Mouse (Mus musculus) cerebellum, adult (tissue): ENCODE measurements at regions not wholly inside any gene's neighbourhood (a gene's known extent, or its start where the extent isn't known, plus 50 kb on each side); places are given as distances from the start of the nearest gene placed in this dataset.
"Not testable (repeated sequence)": the region's sequence is repeated elsewhere in the genome, so short reads cannot be mapped to it uniquely, and the experiment has no call there.

Experiments
- ATAC-seq: cut with Nextera tagmentation; 2 replicates; pipeline ENCODE4 v1.9.2; 2017; ENCODE audit warnings: mild to moderate bottlenecking, moderate library complexity, mixed read lengths; ENCODE audit not compliant: insufficient number of reproducible peaks, low FRiP score, low TSS enrichment

DNA sequence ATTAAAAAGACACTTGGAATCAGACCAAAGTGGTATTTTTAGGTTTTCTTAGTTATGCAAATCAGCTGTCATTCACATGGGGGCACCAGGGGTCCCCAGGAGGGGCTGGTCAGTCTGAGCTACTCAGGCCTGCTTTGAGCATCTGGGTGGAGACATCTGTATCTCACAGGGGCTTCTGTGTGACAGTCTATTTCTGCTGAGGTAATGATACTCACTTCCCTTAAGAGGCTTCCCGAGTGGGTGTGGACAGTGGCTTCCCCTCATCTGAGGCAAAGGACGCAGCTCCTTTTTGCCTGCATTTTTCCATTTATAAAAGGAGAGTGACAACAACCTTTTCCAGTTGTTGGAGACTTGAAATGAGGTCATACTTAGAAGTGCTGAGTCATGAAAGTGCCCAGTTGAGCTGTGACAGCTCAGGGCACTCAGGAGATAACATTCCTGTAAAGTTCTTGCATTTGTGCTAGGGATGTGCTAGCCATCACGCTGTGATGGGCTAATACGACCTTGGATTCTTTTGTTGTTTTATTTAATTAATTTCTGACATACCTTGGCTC, 136.7 kb downstream of the Kcnrg start:
- no peak for ATAC-seq

DNA sequence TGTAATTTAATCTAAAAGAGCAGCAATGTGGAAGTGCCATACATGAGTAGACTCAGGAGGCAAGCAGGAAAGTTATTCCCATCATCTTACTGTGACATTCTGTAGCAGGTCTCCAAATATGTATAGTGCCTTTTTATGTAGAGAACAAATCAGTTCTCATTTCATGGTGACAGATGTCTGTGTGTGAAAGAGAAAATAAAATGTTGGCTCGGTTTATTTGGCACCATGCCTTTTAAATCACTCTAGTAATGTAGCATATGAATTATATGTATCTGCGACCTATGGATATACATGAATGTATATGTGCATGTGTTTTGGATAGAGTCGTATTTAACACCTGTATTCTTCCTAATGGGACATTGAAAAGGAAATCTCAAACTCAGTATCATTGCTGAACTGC, 146.2 kb downstream of the Kcnrg start:
- no peak for ATAC-seq

DNA sequence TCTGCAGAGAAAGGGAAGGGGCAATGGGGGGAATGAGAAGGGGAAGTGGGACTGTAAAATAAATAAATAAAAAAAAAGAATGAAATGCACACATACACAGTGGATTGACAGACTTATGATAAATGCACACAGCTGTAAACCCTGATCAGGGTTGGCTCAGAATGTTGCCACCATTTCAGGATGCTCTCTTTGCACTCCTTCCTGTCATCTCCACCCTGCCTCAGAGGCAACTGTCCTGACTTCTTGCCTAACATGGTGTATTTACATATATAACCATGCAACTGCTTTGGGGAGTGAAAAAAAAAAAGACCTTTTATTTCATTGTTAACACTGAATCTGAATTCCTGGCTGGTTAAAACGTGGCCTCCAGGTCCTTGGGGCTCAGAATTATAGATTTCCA, 149.4 kb downstream of the Kcnrg start:
- ATAC-seq, result no peak

DNA sequence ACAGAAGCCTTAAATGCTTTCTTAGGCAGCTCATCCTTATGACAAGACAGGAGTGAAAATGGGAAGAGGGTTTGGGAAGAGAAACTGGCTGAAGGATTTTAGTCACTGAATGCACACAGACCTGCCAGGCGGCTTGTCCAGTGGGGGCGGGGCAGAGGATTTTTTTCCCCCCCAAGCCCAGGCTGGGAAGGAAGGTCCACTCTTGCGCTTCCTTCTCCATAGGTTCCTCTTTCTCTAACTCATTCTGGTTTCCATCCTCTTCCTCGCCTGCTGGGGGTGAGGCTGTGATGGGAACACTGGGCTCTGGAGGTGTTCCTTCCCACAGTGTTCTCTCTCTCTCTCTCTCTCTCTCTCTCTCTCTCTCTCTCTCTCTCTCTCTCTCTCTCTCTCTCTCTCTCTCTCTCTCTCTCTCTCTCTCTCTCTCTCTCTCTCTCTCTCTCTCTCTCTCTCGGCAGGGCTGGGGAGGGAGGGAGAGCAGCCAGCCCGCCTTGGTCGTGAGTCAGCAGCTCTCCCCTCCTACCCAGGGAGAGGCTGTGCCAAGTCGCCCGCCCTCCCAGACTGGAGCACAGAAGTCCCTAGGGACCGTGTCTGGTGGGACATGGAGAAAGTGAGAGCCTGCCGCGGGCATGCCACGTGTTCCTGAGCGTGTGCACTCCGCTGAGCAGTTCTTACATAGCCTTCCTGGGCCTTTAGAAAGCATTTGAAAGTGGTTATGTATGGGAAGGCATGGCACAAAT, 150.0 kb downstream of the Kcnrg start:
- no peak for ATAC-seq

DNA sequence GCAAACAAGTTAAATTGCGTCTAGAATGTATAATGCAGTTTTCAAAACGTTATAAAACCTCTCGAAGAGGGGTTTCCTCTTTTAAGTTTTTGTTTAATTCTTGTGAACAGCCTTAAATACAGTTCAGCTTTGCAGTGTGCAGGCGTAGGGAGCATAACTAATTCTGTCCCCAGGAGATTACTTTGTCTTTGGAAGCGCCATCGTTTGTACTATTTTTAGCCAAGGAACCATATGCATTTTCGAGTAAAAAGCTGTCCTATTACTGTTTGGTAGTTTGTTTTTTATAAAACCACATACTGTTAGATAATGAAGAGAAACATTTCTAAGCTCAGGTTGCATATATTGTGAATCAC, 150.5 kb downstream of the Kcnrg start:
- no peak for ATAC-seq

DNA sequence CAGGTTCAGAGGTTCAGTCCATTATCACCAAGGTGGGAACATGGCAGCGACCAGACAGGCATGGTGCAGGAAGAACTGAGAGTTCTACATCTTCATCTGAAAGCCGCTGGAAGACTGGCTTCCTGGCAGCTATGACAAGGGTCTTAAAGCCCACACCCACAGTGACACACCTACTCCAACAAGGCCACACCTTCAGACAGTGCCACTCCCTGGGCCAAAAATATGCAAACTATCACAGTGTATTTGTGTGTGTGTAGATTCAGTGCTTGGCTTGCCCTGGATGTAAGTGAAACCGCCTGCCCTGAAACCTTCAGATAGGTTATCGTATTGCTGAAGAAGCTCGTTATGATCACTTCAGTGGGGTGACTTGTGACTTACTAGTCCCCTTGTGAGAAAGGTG, 151.3 kb downstream of the Kcnrg start:
- ATAC-seq, result no peak

DNA sequence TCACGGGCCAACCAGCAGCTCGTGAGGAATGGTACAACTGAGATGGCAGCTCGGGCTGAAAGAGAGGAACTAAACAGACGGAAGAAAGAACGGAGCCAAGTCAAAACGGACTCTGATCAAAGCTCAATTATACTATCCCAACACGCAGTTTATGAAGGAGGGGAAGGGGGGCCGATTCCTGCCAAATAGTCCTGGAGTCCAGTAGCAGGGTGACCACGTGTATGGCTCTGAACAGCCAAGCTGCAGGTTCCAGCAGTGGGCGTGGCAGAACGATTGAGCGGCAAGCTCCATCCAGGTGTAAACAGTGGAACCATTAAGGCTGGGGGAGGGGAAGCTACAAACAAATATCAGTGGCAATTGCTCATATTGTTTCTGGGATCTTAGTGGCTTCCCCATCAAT, 152.9 kb downstream of the Kcnrg start:
- ATAC-seq, result not testable (repeated sequence)

DNA sequence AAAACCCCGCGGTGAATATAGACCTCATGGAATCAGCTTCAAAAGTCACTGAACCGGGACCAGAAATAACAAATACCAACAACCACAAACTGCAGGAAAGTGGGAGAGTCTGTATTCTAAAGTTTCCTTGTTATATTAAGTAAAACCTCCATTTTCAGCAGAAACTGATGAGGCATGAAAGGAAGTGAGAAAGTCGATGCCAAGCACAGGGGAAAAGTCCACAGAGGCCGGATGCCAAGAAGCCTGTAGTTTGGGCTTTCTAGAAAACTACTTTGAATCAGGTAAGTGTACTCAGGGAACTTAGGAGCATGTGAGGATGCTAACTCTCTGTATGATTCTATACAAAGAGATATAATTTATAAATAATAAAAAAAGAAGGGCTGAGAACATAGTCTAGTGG, 154.8 kb downstream of the Kcnrg start:
- ATAC-seq, result no peak

DNA sequence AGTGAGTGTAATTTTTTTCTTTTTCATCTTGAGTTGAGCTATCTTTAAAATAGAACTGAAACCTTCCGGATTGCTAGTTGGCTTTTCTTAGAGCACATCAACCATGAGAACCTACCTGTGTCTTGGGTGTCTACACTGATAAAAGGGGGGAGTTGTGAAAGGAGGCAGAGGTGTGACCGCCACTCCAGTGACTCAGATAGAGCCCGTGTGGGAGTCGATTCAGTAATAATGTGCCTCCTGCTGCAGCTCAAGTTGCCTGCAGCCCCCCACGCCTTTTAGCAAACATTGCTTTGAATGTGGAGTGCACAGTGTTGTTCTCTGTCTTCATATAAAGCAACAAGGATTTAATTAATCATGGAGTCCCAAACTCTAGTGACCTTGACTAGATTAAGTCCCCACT, 162.6 kb downstream of the Kcnrg start:
- ATAC-seq, result no peak

DNA sequence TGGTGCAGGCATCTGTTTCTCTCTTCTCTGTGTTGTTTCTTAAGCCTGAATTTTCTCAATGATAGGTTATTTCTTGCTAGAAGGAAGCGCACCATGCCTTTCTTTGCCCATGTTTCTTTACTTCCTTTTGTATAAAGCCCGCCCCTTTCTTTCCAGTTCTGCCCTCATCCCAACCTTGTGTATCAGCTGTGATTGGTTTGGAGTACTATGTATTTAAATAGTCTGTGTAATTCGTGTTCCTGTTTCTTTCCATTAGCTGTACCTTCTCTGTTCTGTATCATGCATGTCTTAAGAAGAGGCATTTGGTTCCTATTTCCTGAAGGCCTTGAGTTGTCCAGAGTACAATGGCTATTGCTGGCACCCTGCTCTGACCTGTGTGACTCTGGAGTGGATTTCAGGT, 166.9 kb downstream of the Kcnrg start:
- ATAC-seq, result no peak

DNA sequence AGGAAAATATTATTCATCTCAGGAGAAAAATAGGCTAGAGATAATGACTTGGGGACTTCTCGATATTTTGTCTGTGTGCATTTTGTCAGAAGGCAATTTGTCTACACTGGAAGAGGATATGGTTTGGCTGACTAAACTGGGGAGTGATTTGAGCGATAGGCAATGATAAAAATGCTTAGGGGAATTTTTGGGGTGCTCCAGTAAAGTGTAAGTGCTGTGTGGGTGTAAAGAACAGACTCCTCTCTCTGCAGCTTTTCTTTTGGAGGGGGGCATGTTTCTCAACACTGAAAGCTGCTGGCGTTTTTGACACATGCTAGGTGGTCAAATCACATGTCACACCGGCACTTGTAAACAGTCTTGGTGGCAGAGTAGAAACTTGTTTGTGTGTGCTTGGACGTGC, 171.4 kb downstream of the Kcnrg start:
- no peak for ATAC-seq

DNA sequence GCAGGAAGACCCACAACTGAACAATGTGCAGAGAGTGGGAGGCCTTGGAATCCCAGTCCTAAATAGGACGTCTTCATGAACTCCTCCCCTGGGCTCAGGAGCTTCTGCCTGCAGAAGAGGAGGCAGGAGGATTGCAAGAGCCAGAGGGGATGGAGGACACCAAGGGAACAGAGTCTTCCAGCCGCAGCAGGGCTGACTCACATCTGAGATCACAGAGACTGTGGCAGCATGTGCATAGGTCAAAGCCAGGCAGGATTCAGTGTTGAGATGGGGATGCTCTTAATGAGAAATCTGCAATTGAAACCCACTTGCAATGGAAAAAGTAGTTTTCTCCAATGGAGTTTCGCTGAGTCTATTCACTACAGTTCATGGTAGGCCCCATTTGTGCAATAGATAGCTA, 175.9 kb downstream of the Kcnrg start:
- ATAC-seq, result no peak

DNA sequence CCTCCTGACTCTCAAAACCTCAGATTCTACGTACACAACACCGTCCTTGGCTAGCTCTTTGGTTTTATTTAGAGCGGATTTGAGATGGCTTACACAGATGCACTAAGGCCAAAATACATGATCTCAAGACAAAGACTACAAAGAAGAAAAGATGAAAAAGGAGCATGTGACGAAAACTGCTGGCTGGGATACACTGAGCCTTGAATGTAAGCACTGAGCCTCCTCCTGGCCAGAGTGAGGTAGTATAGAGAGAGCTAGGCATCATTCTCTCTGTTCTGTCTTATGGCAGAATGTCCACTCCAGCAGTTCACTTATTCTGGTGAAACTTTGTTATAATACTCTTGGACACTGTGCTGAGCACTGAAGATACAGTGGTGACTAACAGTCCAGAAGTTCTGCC, 177.4 kb downstream of the Kcnrg start:
- no peak for ATAC-seq

DNA sequence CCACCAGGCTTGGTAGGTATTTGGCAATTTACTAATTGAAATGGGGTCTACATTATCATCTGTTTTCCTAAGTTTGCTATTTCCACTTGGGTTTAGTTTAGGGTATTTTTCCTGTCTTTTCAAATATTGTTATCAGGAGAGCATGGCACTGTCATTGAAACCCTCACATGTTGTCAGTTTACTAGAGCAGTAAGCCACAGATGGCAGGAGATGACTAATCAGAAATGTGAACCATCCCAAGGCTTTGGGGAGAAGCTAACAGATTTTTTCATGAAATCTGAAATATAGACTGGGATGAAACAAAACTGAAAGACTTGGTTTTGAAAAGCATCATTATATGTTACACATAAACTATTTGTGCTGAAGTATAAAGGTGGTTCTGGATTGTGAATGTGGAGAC, 178.8 kb downstream of the Kcnrg start:
- no peak for ATAC-seq

DNA sequence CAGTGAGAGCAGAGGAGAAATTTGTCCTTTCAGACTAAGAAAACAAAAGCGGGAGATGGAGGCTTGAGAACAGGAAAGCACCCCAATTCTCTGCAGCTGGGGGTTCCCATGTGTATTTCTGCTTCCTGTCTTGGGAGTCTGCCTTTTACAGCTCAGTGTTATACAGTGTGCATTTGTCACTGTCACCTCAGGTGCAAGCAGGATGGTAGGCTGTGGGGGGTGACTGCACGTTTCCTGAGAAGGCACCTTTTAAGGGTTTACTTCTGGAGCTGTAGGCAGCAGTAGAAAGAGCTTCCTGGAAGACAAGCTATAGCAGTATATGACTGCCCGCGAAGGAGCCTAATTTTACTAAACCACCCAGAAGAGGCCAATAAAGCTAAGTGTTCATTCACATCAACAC, 180.5 kb downstream of the Kcnrg start:
- ATAC-seq, result no peak

DNA sequence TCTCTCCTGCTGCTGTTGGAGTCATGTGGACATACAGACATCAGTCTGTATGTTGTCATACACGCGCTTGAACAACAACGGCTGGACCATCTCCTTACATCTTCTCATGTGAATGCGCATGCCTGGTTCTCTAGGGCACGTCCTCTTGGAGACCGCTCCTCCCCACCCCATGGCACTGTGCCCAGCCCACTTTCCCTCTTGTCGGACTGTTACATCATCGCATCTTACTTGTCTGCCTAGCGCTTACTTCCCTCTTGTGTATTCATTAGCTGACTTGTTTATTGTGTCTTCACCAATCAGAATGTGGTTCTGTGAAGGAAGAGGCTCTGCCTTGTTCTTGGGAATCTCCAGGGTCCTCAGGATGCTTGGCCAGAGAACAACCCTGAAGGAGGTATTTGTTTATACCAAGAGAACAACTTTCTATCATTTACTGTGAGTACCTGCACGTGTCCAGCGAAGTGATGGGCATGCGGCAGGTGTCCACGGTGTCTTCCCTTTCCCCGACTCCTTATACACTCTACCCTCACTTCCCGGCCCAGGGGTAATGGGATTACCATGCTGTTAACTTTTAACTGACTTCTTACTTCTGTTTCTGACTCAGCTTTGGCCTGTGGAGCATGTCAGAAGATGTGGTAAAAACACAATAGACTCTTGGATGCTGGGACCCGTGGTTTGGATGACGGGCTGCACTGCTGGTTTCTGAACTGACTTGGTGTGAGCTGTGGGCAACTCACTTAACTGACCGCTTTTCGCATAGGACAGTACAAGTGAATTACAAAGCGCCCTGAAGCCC, 181.9 kb downstream of the Kcnrg start:
- no peak for ATAC-seq

DNA sequence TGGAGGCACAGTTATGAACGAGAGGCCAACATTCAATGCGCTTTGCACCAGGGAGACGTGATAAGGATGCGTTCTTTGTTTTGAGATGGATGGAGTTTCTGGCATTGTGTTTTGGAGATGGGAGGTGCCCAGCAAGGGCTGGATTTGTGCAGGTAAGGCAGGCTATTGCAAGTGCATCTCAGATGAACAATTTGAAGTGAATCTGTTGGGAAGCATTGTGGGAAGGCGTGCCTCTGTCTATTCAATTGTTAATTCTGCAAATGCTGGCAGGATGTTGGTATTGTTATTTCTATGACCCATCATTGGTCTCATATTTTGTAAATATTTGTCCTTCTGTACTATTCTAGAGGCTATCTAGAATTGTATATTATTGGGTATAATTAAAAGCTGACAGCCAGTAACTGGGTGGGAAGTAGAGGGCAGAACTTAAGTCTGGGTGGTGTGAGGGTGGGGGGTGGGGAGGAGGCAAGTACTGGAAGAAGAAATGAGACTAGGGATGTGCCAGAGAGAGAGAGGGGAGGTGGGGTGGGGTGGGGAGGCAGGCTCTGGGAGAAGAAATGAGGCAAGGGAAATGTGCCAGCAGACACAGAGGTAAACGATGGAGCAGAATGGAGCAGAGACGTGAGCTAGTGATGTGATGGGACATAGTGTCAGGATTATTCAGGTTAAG, 188.9 kb downstream of the Kcnrg start:
- no peak for ATAC-seq

DNA sequence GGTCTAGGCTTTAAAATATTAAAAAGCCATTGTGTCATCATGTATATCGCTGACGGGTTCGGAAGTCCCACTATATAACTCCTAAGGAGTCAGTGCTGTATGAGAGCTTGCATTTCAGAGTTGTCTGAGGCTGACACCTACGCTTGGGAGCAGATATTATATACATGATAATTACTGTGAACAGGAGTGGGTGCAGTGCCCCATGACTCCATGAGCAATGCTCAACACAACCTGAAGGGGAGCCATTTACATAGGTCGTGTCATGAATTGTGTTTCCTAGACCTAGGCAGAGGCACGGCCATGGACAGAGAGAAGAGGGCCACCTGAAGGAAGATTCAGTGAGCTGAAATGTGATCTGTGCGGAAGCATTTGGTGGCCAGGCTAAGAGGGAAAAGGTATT, 189.4 kb downstream of the Kcnrg start:
- ATAC-seq, result no peak

DNA sequence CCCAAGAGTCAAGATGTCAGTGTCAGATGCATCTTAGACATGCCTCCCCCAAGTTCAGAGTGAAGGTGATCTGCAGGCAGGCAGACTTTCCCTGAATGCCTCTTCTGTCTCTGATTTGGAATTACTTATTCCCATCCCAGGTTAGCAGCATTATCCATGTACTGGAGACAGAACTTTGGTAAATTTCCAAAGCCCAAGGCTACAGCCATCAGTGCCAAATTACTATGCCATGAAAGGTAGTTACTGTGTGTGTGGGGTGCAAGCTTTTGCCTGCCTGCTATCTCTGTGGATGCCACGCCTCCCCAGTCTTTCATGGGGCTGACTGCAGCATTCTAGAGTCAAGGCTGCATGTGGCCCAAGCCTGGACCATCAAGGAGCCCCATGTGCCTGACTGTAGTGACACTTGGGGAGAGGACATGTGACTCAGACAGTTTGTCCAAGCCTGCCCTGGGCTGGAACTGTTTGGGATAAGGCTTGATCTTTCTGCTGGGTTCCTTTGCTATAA, 196.2 kb downstream of the Kcnrg start:
- no peak for ATAC-seq

DNA sequence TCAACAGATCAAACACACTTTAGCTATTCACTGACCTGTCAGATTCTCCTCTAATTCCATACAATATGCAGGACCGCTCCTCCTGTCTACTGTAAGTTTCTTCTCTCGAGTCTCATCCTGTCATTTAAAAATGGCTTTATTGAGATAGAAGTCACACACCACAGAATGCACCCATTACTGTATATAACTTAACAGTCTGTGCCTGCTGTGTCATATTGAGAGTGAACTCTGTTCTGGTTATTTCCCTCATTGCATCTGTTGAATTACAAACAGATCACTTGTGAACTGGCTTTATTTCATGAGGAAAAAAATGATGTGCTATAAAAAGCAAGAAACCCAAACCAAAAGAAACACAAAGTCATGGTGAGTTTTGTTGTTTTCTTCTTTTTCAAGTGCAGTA, 198.2 kb downstream of the Kcnrg start:
- no peak for ATAC-seq

DNA sequence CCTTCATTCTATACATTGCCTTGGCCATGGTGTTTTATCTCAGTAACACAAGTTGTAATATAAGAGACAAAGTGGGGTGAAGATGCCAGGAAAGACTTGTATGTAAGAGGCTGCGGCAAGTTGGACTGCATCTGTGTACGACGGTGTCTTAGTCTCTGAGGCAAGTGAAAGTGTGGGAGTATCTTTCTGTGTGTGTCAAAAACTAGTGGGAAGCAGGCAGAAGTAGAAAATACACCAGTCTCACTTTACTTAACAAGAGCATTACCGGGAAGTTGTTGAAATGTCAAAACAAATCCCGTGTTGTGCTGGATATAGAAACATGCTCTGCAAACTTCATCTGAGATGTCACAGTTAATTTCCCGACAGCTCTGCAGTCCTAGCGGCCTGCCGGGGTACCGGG, 200.9 kb downstream of the Kcnrg start:
- no peak for ATAC-seq
